Mouse (Mus musculus) left cerebral cortex, postnatal 4 days (tissue): ENCODE measurements around the gene Gpr146. TPM values are rescaled to one million over a fixed set of nuclear protein-coding genes. Genes with fewer than 3 reads are reported as not detected.

Experiments used
- DNase-seq: peaks from one replicate; pipeline ENCODE4 v3.0.0-alpha.2; 2022
- intact Hi-C: fragments of 180-260 bp; cut with DNase I; formaldehyde crosslinking; loops from one replicate; pipeline ENCODE4 v1.15.1; 2025
- total RNA-seq, 2 experiments: library from RNA; stranded (reverse); gene quantifications; 2 replicates each; pipeline ENCODE4 v1.2.3; 2021

The Gpr146 gene
- total RNA-seq, 2 experiments from 2014 or later, result 2.2 to 2.5 TPM

DNA sequence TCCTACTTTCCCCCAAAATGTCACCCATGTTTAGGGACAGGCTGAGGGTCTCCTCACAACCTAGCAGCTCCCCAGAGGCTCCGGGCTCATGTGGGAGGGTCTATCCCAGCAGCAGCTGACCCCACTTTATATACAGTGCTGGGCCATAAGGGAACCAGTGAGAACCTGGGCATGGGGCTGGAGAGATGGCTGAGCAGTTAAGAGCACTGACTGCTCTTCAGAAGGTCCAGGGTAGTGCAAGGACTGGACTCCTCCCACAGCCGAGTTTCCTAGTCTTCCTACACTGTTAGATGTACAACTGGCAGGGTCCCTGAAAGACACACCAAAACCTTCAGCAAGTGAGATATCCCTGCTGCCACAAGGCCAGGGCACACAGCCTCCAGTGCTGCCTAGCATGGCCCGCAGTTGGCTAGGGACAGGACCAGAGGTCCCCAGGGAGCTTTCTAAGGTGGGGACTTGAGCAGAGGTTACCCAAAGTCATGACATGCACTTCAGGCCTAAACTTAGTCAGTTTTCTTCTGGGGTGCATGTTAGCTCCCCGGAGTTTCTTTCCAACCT, 19.9 kb downstream of the Gpr146 start:
- DNase-seq, result no peak
- intact Hi-C loops, result no loop called here

DNA sequence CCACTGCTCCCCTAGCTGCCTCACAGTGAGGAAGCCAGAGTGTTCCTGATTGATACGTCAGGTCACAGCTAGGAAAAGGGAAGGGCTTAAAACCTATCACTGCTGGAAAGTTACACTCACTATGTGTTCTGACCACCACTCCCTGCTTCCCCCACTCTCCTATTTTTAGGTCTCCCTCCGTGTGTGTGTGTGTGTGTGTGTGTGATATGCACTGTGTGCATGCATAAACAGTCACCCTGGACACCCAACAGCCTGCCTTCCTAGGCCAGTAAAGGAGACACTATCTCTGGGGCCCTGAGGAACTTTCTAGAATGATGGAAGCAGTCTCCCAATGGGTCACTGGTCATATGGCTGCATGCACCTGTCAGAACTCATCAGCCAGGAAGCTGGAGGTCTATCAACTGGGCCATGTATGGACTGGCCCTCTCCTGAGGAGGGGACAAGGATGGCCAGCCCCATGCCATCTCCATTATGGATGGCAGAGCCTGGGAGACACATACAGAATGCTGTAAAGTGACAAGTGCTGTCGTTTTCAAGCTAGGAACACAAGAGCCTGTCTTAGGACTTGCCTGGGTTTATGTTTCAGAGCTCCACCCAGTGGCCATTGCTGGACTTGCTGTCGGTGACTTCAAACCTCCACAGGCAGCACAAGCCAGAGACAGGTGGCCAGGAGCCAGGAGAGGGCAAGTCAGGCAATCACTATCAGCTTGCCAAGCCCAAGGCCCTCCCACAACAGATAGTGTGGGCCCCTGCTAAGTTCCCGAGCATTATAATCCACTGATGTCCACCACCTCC, 20.7 kb downstream of the Gpr146 start:
- peak; percentile 99 for DNase-seq
- intact Hi-C loops, result no loop called here

DNA sequence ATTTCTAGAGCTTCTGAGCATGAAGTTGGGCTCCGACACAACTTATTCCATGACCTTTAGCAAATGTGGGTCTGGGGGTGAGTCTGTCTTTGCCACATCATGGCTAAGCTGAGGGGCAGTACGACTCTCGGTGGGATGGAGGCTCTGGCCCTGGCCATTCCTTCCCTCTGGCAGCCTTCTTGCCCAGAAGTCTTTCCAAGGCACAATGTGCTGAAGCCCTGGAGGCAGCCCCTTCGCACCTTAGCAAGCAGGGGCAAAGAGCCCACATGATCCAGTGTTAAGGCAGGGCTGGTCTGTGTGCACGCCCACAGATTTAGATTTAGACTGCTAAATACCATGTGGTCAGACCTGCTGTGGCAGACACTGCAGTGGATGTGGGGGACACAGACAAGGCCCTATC, 21.3 kb downstream of the Gpr146 start:
- no peak for DNase-seq
- intact Hi-C loops, result no loop called here

DNA sequence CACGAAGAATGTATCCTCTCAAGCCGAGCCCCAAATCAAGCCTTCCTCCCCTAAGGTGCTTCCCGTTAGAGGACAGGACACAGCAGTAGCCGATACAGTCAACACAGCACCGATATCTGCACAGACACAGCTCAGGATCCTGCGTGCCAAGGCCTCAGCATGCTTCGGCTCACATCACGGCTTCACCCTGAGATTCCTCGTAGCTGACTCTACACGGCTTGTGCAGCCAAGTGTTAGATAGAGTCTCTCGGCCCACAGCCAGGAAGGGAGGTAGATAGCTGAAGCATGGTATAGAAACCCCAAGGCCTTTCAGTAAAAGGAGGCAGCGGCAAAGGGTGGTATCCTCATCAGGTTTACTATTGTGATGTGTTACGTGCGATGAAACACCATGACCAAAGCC, 22.5 kb downstream of the Gpr146 start:
- DNase-seq, result no peak
- intact Hi-C loops, result no loop called here

DNA sequence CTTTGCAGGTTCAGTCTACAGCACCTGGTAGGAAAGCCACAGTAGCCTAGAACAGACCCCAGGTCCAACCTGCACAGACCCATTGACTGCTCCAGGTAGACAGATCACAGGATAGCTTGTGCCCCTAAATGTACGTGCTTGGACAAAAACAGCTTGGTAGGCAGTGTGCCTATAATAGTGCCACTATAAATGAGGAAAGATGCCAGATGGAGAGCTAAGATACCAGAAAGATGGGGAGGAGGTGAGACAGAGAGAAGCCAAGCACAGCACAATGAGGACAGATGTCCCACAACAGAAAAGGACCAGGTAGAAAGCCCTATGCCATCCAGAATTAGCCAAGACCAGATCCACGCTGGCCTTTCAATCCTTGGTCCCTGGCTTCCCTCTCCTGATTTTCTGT, 24.6 kb downstream of the Gpr146 start:
- intact Hi-C loops, result no loop called here
- DNase-seq, result no peak

DNA sequence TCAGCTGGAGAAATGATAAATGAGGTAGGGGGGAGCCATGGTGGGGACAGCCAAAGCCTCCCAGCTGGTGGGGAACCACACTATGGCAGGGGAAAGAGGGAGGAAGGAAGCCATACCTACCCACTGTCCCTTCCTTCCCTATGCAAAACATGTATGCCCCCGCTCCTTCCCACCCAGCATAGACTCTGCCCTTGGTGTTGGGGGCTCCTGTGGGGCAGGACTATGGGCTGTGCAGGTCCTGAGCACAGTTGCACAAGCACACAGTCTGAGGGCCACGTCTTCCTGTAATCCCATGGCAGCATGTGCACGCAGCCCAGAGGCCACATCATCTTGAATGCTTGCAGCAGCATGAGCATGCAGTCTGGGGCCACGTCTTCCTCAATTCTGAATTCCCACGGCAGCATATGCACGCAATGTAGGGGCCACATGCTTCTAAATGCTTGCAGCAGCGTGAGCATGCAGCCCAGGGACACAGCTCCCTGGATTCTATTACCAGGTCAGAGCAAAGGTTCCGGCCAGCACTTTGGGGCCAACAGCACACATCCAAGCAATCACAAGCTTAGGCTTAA, 26.3 kb downstream of the Gpr146 start:
- intact Hi-C loops, result no loop called here
- DNase-seq, result no peak

DNA sequence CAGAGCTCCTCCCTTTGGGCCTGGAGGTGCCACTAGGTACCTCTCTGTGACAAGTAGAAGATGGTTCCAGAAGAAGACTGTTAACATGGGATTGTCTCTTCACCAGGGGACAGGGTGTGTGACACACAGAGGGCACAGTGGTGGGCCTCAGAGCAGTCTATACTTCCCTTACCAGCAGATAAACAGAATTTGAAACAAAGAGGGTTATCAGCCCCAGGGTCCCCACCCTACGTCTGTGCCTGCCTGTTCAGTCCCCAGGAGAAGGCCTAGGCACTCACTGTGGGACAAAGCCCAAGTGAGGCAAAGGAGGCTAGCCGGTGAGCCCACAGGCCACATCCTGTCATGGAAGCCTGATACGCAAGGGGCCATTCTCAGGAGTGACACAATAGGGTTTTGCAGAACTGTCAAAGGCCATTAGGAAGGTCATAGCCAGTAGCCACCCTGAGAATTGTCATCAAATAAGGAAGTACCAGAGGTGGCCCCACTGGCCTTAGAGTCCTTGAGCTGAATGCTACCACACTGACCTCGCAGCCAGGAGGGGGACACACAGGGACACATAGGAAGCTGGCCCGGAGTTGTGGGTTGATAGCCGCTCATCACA, 27.4 kb downstream of the Gpr146 start, which contains the start of gene C130050O18Rik:
Gene C130050O18Rik, plus strand, starts transcription at position 480 of the 601 bp plus-strand sequence.
- intact Hi-C loops, result no loop called here
- no peak for DNase-seq

DNA sequence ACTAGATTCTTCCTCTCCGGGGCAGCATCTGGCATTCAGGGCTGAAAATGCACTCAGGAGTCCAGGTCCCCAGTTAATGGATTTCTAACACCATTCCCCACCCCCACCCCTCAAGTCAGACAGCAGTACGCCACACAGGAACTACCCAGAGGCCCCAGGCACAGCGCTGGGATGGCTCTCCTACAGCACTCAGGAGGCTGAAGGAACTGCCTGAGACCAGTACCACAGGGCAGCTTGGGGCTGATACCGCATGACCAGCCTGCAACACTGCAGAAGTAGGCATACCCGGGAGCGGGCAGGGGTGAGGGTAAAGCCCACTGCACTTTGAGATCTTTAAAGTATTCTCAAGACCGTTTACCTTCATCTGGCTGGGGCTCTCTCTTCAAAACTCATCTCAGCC, 28.0 kb downstream of the Gpr146 start:
- intact Hi-C loops, result no loop called here
- DNase-seq, result no peak

DNA sequence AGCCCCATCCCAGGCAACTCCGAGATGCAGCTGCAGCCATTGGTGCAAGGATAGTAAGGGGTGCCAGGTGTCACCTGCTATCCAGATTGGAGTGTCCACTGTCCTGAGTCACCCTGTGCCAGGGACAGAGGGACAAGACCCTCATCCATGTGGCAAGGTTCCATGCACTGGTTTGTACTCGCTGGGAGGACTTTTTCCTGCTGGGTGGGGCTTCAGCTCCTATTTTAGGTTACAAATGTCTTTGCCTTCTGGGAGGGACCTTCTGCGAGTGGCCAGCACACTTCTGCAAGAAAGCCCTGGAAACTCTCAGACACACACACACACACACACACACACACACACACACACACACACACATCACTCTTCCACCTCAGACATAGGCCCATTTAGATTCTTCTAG, 28.5 kb downstream of the Gpr146 start:
- no peak for DNase-seq
- intact Hi-C loops, result no loop called here

DNA sequence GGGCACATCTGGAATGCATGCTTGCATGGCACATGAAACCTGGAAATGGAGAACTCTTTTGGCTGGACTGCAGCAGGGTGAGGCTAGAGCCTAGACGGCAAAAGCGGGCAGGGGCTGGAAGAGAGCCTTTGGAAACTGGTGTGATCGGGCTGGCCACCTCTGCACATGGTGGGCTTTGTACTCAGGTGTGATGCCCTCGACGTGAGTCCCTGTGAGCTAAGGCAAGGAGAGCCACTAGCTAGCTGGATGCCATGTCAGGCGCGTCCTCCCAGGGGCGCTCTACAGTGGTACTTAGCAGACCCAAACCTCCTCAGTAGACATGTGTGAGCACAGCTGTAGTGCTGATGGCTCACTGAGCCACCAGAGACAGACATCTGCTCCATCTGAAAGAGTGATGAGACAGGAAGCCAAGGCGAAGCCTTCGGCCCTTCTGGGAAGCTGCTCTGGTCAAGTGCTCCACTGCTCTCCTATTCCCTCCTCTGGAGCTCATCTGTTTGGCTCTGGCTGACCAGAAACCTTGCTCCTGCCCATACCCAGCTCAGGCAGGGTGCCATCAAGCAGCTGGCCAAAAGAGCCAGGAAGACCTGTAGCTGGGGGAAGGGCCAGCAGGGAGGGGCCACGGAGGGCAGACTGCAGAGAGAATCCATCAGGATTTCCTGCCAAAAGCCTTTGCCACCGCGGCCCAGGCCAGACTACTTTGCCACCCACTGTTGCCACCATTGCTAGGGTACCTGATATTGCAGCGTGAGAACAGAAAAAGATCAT, 29.8 kb downstream of the Gpr146 start:
- intact Hi-C loops, result no loop called here

DNA sequence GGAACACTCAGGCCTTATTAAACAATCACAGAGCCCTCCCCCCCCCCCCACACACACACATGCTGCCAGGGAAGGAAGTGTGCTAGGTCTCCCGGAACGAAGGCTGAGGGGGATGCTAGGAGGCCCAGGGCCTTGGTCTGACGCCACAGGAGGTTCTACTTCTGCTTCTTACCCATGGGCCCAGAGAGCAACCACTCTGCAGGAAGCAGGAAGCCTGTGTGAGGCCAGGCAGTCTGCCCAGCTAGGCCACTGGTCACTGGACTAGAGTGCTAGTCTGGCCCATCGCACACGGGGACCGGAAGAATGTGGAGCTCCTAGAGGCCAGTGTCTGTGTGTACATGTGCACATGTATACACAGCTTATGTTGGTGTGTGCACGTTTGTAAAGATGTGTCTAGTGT, 31.0 kb downstream of the Gpr146 start:
- DNase-seq, result no peak
- intact Hi-C loops, result no loop called here

More for the DNA sequence above, 29.8 kb downstream of the Gpr146 start:
- peak; percentile 75 for DNase-seq

DNA sequence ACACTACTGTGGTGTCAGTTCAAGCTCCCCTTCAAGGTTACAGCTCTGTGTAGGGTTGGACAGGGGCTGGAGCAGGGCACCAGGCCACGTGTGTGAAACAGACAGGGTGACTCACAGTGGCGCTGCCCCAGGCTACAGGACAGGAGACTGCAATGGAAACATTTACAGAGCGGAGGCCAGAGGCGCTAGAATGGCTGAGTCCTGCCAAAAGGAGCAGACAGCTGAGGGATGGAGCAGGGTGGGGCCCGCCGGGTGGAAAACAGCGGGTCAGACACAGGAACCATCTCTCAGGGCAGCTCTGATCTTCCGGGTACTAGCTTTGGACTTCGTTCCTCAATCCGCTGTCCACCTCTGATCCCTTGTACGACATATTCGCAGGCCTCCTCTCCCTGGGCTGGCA, 31.9 kb downstream of the Gpr146 start:
- DNase-seq, result no peak
- intact Hi-C loops, result no loop called here

DNA sequence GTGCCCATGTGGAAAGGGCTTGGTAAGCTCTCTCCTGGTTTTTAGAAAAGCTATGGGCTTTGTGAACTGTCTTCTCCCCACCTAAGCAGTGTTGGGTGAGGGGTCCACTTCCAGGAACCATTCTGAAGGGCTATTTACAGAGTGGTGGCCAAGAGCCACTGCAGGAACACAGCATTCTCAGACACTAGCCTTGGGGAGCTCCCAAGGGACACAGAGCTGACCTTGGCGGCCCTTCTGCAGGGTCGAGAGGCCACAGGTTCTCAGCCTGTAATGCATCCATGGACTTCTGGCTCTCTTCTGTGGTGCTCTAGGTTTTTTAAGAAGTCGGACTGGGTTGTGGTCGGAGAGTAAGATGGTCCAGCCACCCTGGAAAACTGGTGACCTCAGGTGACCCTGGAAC, 32.6 kb downstream of the Gpr146 start:
- no peak for DNase-seq
- intact Hi-C loops, result no loop called here

DNA sequence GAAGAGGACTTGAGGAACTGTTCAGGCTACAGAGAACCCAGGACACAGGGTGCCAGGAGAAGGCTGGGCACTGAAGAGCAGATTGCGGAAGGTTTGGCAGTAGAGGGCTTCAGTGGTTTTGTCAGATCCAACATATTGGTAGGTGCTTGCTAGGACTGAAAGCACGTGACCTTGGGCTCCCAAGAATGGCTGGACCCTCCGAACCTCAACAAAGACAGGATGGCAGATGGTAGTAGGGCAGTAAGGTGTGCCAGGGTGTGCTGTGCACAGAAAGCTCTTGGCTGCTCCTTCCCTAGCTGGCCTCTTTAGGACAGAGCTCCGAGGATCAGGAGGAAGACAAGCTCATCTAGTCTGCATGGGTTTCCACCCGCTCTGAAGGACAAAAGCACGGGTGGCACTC, 33.6 kb downstream of the Gpr146 start:
- intact Hi-C loops, result no loop called here
- DNase-seq, result no peak

DNA sequence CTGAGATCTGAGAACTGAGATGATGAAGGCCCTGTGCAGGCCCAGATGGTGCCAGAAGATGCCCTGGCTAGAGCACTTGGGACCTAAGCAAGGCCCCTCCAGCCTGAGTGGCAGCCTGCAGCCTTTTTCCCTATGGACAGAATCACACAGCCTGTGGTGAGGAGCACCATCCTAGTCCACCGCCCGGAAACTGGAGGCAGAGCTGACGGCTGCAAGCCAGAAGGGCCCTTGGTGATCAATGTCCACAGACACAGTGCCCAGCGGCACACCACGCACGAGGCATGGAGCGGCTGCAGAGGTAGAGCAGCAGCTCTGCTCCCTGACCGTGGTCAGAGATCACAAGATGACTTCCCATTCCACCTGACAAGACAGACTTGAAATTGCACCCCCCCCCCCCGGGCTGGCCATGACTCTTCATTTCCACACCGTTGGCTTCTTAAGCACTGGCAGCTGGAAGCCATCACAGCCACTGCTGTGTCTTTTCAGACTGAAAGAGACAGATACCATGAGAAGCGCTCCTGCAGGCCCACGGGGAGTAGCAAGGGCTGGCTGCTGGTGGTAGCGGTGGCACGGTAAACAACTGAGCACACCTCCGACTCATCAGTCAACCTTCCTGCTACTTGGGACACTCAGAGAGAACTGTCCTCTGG, 34.3 kb downstream of the Gpr146 start:
- intact Hi-C loops, result no loop called here
- DNase-seq, result no peak

DNA sequence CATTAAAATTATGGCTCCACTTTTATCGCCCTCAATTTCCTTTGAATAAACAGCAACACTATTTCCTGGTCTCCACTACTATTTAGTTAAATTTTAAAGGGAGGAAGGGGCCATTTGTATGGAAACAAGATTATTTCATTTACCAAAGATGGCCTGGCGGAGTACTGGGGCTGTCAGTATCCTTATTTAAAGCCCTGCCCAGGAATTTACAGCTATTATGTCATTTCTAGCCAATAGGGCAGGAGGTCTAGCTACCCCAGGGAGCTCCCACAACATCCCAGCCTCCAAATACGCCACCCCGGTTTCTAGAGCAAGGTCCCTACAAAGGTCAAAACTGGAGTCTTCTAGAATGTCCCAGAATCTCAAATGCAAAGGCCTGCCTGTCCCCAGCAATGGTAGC, 36.0 kb downstream of the Gpr146 start:
- intact Hi-C loops, result no loop called here
- no peak for DNase-seq

DNA sequence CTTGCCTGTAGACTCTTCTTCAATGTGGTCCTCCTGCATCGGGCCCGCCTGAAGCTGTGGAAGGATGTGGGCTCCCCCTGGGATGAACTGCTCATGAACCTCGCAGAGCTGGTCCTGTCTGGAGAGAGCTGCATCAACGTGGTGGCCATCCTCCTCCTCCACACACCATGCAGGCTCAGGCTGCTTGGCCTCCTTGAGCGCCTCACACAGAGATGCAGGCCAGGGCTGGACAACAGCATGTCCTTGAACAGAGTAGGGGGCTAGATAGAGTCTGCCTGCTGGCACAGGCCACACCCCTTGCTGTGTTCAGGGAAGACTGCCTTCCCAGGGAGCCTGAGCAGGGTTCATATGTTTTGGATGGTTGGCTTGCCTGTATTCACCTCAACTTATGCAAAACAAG, 37.5 kb downstream of the Gpr146 start:
- no peak for DNase-seq
- intact Hi-C loops, result no loop called here

DNA sequence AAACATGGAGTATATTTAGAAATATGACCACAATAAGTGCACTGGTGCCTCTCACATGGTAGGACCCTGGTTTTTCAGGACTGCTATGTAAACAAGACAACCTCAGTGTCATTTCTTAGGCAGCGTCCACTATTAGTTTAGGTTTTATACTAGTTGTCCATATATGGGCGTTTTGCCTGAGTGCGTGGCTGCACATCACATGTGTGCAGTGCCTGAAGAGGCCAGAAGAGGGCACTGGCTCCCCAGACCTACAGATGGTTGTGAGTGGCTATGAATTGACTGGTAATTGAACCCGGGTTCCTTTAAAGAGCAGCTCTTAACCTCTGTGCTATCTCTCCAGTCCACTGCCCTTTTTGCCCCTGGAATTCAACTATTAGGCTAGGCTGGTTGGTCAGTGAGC, 39.4 kb downstream of the Gpr146 start:
- no peak for DNase-seq
- intact Hi-C loops, result no loop called here

DNA sequence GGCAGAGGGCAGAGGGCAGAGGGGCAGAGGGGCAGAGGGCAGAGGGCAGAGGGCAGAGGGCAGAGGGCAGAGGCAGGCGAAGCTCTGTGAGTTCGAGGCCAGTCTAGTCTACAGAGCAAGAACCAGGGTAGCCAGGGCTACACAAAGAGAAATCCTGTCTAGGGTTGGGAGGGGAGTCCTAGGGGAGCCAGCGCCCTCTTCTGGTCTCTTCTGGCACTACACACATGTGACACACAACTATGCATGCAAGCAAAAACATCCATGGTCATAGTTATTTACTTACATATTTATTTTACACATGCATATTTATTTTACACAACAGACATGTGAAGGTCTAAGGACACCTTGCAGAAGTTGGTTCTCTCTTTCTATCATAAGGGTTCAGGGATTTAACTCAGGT, 40.0 kb downstream of the Gpr146 start:
- DNase-seq, result no peak
- intact Hi-C loops, result no loop called here

DNA sequence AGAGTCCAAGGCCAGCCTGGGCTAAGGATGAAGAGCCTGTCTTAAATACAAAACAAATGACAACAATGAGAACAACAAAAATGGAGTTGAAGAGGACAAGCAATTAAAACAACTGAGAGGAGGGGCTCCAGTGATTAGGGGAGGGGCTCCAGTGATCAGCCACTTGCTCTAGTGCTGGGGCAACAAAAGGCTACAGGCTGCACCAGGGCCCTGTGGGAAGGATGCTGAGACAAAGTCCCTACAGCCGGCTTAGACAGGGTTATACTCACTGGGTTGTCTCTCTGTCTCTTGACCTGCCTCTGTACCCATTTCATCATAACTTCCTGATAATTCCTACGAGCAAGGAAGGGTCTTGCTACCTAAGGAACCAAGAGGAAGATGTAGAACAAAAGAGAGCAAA, 40.6 kb downstream of the Gpr146 start:
- no peak for DNase-seq
- intact Hi-C loops, result no loop called here

DNA sequence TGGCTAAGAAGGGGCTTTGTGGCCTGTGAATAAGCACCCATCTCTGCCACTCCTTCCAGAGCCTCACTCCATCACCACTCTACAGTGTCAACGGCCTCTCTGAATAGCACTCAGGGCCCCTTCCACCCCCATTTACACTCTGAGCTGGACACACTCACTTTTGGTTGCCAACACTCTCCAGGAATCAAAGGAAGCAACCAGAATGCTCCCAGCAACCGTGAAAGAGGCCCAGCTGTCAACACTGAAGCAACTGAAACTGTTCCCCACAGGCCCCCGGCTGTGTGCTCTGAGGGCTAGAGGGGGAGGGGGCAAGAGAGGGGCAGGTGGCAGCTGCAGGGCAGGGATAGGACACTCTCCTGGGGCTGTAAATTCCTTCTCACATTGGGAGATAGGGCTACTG, 41.1 kb downstream of the Gpr146 start:
- peak; percentile 70 for DNase-seq
- intact Hi-C loops, result no loop called here
